Mouse (Mus musculus): ENCODE measurements around the gene Ttc28. TPM values are rescaled to one million over a fixed set of nuclear protein-coding genes. Genes with fewer than 3 reads are reported as not detected.

Gene Ttc28
- total and polyA plus RNA-seq, 3 experiments = 0.21 to 0.89 (median 0.28) TPM

DNA sequence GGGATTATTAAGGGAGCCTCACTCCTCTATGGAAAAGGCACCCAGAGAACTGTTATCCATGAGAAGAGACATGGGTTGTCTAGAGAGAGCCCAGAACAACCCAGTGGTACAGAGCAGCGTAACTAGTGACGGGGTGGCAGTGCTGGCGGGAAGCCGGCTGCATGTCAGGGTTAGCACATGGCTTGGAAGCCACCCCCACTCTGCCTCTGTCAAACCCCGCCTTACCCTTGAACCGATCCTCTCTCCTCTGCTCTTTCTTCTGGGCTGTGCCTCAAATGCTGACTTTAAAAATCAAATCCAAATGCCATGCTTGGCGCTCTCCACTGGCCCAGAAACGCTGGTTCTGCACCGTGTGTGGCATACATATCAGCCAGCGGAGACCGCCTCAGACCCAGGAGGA lies 375.2 kb downstream of the Ttc28 start:
- TF ChIP-seq SMC3 (IDR thresholded peaks at IDR 0.05; ENCODE audit: low read depth, low read length) (no peak), ZNF384 (IDR thresholded peaks at IDR 0.05; ENCODE audit: low read depth, low read length) (no peak), MAZ (IDR thresholded peaks at IDR 0.05; ENCODE audit: low read depth, low read length) (no peak), RAD21 (IDR thresholded peaks at IDR 0.05; ENCODE audit: low read depth, low read length) (no peak)
- H3K4me3 ChIP-seq (replicated peaks in 1 of 3; ENCODE audit: low read depth in 2 of 3, low read length in 2 of 3, poor library complexity in 1 of 3) = no peak overlapping the region
- no peak overlapping the region for H3K27ac ChIP-seq (ENCODE audit: insufficient read depth, low read depth)
- DNase-seq (ENCODE audit: extremely low read depth) = no peak
- H3K9ac ChIP-seq (ENCODE audit: insufficient read depth, low read depth) = no peak overlapping the region
- H3K9me3 ChIP-seq (replicated peaks; ENCODE audit: low read length) = no peaks in the 10 kb centered on the region
- H3K27me3 ChIP-seq (replicated peaks) = no peaks in the 10 kb centered on the region
- dilution Hi-C loops (cut with MboI; ENCODE audit: extremely low pct_ligation_motif_present, extremely low pct_unique_long_range_greater_than_20kb, low sequenced_read_pairs) = no loop called here
- H3K36me3 ChIP-seq (replicated peaks in 1 of 2; ENCODE audit: control insufficient read depth in 1 of 2, insufficient read depth in 1 of 2, low read length in 1 of 2) = no peaks in the 10 kb centered on the region
- in situ Hi-C loops (cut with MboI; ENCODE audit: low pct_ligation_motif_present, low pct_unique_long_range_greater_than_20kb, low sequenced_read_pairs) = no loop called here
- H3K4me1 ChIP-seq (ENCODE audit: control insufficient read depth in 1 of 2, insufficient read depth in 2 of 2) = no peaks in the 10 kb centered on the region; a peak in 1 of 4 replicates
- no peak overlapping the region for H3K4me2 ChIP-seq (ENCODE audit: insufficient read depth, low read depth, poor library complexity, severe bottlenecking)
- no peaks in the 10 kb centered on the region for H3K79me2 ChIP-seq (replicated peaks; ENCODE audit: control insufficient read depth, extremely low read depth, insufficient read depth, poor library complexity, severe bottlenecking)

DNA sequence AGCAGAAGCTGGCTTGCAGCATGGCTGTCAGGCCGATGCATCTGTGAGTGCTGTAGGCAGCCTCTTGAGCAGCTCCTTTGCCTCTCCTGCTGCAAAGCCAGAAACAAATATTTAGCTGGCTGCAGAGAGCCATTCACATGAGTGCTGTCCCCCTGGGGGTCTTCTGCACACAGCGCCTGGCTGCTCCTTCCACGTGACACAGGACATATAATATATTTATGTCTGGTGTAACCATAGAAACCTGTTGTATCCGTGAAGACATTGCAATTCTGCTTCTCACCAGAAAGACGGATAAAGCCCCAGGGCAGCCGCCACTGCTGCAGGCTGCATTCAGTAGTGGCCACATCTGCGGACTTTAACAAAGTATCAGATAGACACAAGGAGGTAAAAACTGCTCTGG lies 376.6 kb downstream of the Ttc28 start:
- no peak overlapping the region for H3K9ac ChIP-seq (ENCODE audit: insufficient read depth, low read depth)
- H3K4me1 ChIP-seq (ENCODE audit: control insufficient read depth in 1 of 2, insufficient read depth in 2 of 2) = peaks cover 0 to 6% of the 10 kb centered on the region in 2 experiments; a peak in 2 of 4 replicates
- peaks cover 6% of the 10 kb centered on the region for H3K9me3 ChIP-seq (replicated peaks; ENCODE audit: low read length)
- H3K27ac ChIP-seq (ENCODE audit: insufficient read depth, low read depth) = no peak overlapping the region
- TF ChIP-seq ZNF384 (IDR thresholded peaks at IDR 0.05; ENCODE audit: low read depth, low read length) = no peak
- TF ChIP-seq BHLHE40 (IDR thresholded peaks at IDR 0.05; ENCODE audit: low read depth, low read length) = no peak
- no peak for TF ChIP-seq TCF12 (IDR thresholded peaks at IDR 0.05; ENCODE audit: low read depth, low read length)
- no peak for TF ChIP-seq TBP (conservative IDR thresholded peaks at IDR 0.05; ENCODE audit: low read depth, low read length)
- no peak for TF ChIP-seq IRF4 (IDR thresholded peaks at IDR 0.05; ENCODE audit: low read depth, low read length)
- TF ChIP-seq MXI1 (IDR thresholded peaks at IDR 0.05; ENCODE audit: low read depth, low read length) = no peak
- no peak for TF ChIP-seq RAD21 (IDR thresholded peaks at IDR 0.05; ENCODE audit: low read depth, low read length)
- no peak for TF ChIP-seq KAT2A (IDR thresholded peaks at IDR 0.05; ENCODE audit: insufficient replicate concordance, low read length)
- no peak for TF ChIP-seq ELF1 (IDR thresholded peaks at IDR 0.05; ENCODE audit: low read depth, low read length)
- no peak for TF ChIP-seq NELFE (IDR thresholded peaks at IDR 0.05; ENCODE audit: low read depth, low read length)
- no peak for TF ChIP-seq NRF1 (IDR thresholded peaks at IDR 0.05; ENCODE audit: low read depth, low read length)
- TF ChIP-seq MAFK (IDR thresholded peaks at IDR 0.05; ENCODE audit: insufficient replicate concordance, low read length) = no peak
- no peak for TF ChIP-seq POLR2AphosphoS2 (IDR thresholded peaks at IDR 0.05; ENCODE audit: low read depth, low read length)
- TF ChIP-seq USF2 (conservative IDR thresholded peaks at IDR 0.05; ENCODE audit: low read depth, low read length) = no peak
- TF ChIP-seq POLR2A (IDR thresholded peaks at IDR 0.05; ENCODE audit: low read depth, low read length) = no peak
- TF ChIP-seq CHD2 (IDR thresholded peaks at IDR 0.05; ENCODE audit: low read length) = no peak
- H3K36me3 ChIP-seq (replicated peaks in 1 of 2; ENCODE audit: control insufficient read depth in 1 of 2, insufficient read depth in 1 of 2, low read length in 1 of 2) = no peaks in the 10 kb centered on the region
- dilution Hi-C loops (cut with MboI; ENCODE audit: extremely low pct_ligation_motif_present, extremely low pct_unique_long_range_greater_than_20kb, low sequenced_read_pairs) = no loop called here
- no peak for DNase-seq (ENCODE audit: extremely low read depth)
- no peak overlapping the region for H3K4me2 ChIP-seq (ENCODE audit: insufficient read depth, low read depth, poor library complexity, severe bottlenecking)
- no peaks in the 10 kb centered on the region for H3K79me2 ChIP-seq (replicated peaks; ENCODE audit: control insufficient read depth, extremely low read depth, insufficient read depth, poor library complexity, severe bottlenecking)
- no peaks in the 10 kb centered on the region for H3K27me3 ChIP-seq (replicated peaks)
- H3K4me3 ChIP-seq (replicated peaks in 1 of 3; ENCODE audit: low read depth in 2 of 3, low read length in 2 of 3, poor library complexity in 1 of 3) = no peak overlapping the region
- in situ Hi-C loops (cut with MboI; ENCODE audit: low pct_ligation_motif_present, low pct_unique_long_range_greater_than_20kb, low sequenced_read_pairs) = no loop called here

Measured in CH12.LX (cell line).